ENCODE assay signal across 19 mouse cellular contexts in genomic region chr5:66537811-66538210, GRCm38 (mm10).
DNase-seq lines count a peak whose midpoint lies in the region; ATAC-seq and TF ChIP-seq lines count a peak whose summit lies in the region.
"Had no signal": no experiment of that assay in that cellular context is flagged by ENCODE, and none has a peak within 500 bp of the region (broad histone marks: within the 10 kb centered on the region; RNA-seq: fewer than 3 reads in every experiment).

No protein-coding gene starts in this region.

- H3K9me3 ChIP-seq in lung, embryonic 14.5 days (ENCODE audit: low read depth, low read length), result no peaks in the 10 kb centered on the region
- no peaks in the 10 kb centered on the region for H3K9me3 ChIP-seq in midbrain, postnatal 0 days (ENCODE audit: low read length)
- no peaks in the 10 kb centered on the region for H3K9me3 ChIP-seq in midbrain, embryonic 10.5 days (replicated peaks)
- H3K9me3 ChIP-seq: embryonic facial prominence, embryonic 13.5 days; heart, embryonic 13.5 days; hindbrain, embryonic 13.5 days had no signal

- TF ChIP-seq CTCF in lung, embryonic 14.5 days (IDR thresholded peaks at IDR 0.05; ENCODE audit: low read depth), result no peak
- 0 out of 2 replicates have a peak, but pooled peaks have one; percentile 7 for TF ChIP-seq CTCF in midbrain, postnatal 0 days (IDR thresholded peaks at IDR 0.05)
- no peak for TF ChIP-seq CTCF in thymus, adult 2 months (IDR thresholded peaks at IDR 0.05; ENCODE audit: borderline replicate concordance, control insufficient read depth, extremely low read depth, insufficient read depth, low read length, poor library complexity)

- H3K4me2 ChIP-seq in lung, embryonic 14.5 days, result no peak overlapping the region
- no peak overlapping the region for H3K4me2 ChIP-seq in midbrain, postnatal 0 days (ENCODE audit: low read depth, low read length, poor library complexity, severe bottlenecking)
- H3K4me2 ChIP-seq: embryonic facial prominence, embryonic 13.5 days; heart, embryonic 13.5 days; hindbrain, embryonic 13.5 days had no signal

- H3K9ac ChIP-seq in lung, embryonic 14.5 days, result no peak overlapping the region
- H3K9ac ChIP-seq in midbrain, postnatal 0 days (replicated peaks; ENCODE audit: low read length, poor library complexity, severe bottlenecking), result no peak overlapping the region
- H3K9ac ChIP-seq: embryonic facial prominence, embryonic 13.5 days; hindbrain, embryonic 13.5 days had no signal

- intact Hi-C loops in gastrocnemius, postnatal 36 days (cut with DNase I), result no loop called here

- no peak for ATAC-seq in lung, embryonic 14.5 days (ENCODE audit: insufficient read depth)
- no peak for ATAC-seq in midbrain, postnatal 0 days (ENCODE audit: low FRiP score)
- ATAC-seq: activated CD4-positive, CD25-positive, alpha-beta regulatory T cell, adult 4 months; forebrain, embryonic 14.5 days; hindbrain, postnatal 0 days; Patski had no signal

- 51% methylated on average over 7 of the region's 7 CpGs for WGBS in lung, embryonic 14.5 days
- 71% methylated on average over 7 of the region's 7 CpGs for WGBS in midbrain, postnatal 0 days
- WGBS in midbrain, embryonic 10.5 days, result 82% methylated on average over 7 of the region's 7 CpGs
- WGBS in thymus, adult 2 months, result 98% methylated on average over 7 of the region's 7 CpGs

- no peaks in the 10 kb centered on the region for H3K36me3 ChIP-seq in lung, embryonic 14.5 days (ENCODE audit: insufficient read depth)
- no peaks in the 10 kb centered on the region for H3K36me3 ChIP-seq in midbrain, postnatal 0 days (ENCODE audit: insufficient read depth, low read length)
- no peaks in the 10 kb centered on the region for H3K36me3 ChIP-seq in midbrain, embryonic 10.5 days
- no peaks in the 10 kb centered on the region for H3K36me3 ChIP-seq in thymus, adult 2 months (ENCODE audit: control insufficient read depth, insufficient read depth, low read length)
- H3K36me3 ChIP-seq: embryonic facial prominence, embryonic 13.5 days had no signal

- H3K4me1 ChIP-seq in lung, embryonic 14.5 days (ENCODE audit: insufficient read depth), result peaks cover 20% of the 10 kb centered on the region
- H3K4me1 ChIP-seq in midbrain, postnatal 0 days (ENCODE audit: insufficient read depth, low read length), result 0 out of 2 replicates have a peak, but pooled peaks cover 13% of the 10 kb centered on the region
- H3K4me1 ChIP-seq in midbrain, embryonic 10.5 days, result peaks cover 37% of the 10 kb centered on the region
- H3K4me1 ChIP-seq in thymus, adult 2 months (replicated peaks; ENCODE audit: control insufficient read depth, insufficient read depth, low read length), result no peaks in the 10 kb centered on the region

- DNase-seq in gastrocnemius, adult 18-20 months (ENCODE audit: low spot score), result peak; percentile 24
- no peak for DNase-seq in gastrocnemius, postnatal 36 days
- DNase-seq in lung, embryonic 14.5 days, result peak; percentile 22
- no peak for DNase-seq in lung, adult 18-20 months
- no peak for DNase-seq in midbrain, postnatal 0 days (ENCODE audit: low spot score)
- DNase-seq in midbrain, embryonic 10.5 days (ENCODE audit: low spot score), result no peak
- DNase-seq in thymus, adult 2 months, result no peak
- DNase-seq: adrenal gland, postnatal 14 days; cerebellum, adult 18-20 months; cerebellum, adult 9-11 months; cerebellum, postnatal 36 days had no signal

- H3K27ac ChIP-seq in lung, embryonic 14.5 days (ENCODE audit: low read depth), result no peak overlapping the region
- H3K27ac ChIP-seq in midbrain, postnatal 0 days (ENCODE audit: low read depth, low read length), result no peak overlapping the region
- H3K27ac ChIP-seq in midbrain, embryonic 10.5 days (replicated peaks), result no peak overlapping the region
- no peak overlapping the region for H3K27ac ChIP-seq in thymus, adult 2 months (ENCODE audit: control insufficient read depth, insufficient read depth, low read length)
- H3K27ac ChIP-seq: embryonic facial prominence, embryonic 13.5 days; heart, embryonic 13.5 days; hindbrain, embryonic 13.5 days; hindbrain, postnatal 0 days had no signal

- H3K4me3 ChIP-seq in lung, embryonic 14.5 days (ENCODE audit: low read depth, low read length), result no peak overlapping the region
- H3K4me3 ChIP-seq in midbrain, postnatal 0 days (ENCODE audit: low read depth, low read length), result no peak overlapping the region
- no peak overlapping the region for H3K4me3 ChIP-seq in midbrain, embryonic 10.5 days
- no peak overlapping the region for H3K4me3 ChIP-seq in thymus, adult 2 months (ENCODE audit: control insufficient read depth, insufficient read depth, low read length)
- H3K4me3 ChIP-seq: embryonic facial prominence, embryonic 13.5 days; heart, embryonic 13.5 days; hindbrain, embryonic 13.5 days had no signal

- TF ChIP-seq POLR2A in thymus, adult 2 months (IDR thresholded peaks at IDR 0.05; ENCODE audit: control insufficient read depth, extremely low read depth, insufficient read depth, low read length, poor library complexity), result no peak

- no peaks in the 10 kb centered on the region for H3K27me3 ChIP-seq in lung, embryonic 14.5 days (ENCODE audit: insufficient read depth, low read length)
- H3K27me3 ChIP-seq in midbrain, postnatal 0 days (ENCODE audit: insufficient read depth, low read length), result no peaks in the 10 kb centered on the region
- H3K27me3 ChIP-seq in midbrain, embryonic 10.5 days (ENCODE audit: low read depth, poor library complexity, severe bottlenecking), result no peaks in the 10 kb centered on the region
- H3K27me3 ChIP-seq in thymus, adult 2 months (ENCODE audit: control insufficient read depth, insufficient read depth, low read length), result no peaks in the 10 kb centered on the region
- H3K27me3 ChIP-seq: CH12.LX; embryonic facial prominence, embryonic 13.5 days; heart, embryonic 13.5 days; hindbrain, embryonic 13.5 days; Patski had no signal

Comparison
In these comparisons a context has a peak if more than half of its experiments do, and no peak if none do; other contexts are left out.
1. DNase-seq: peak in gastrocnemius, adult 18-20 months (single experiment) and lung, embryonic 14.5 days (single experiment); none in gastrocnemius, postnatal 36 days (0 of 2), lung, adult 18-20 months (0 of 2), midbrain, postnatal 0 days (single experiment), midbrain, embryonic 10.5 days (single experiment) and thymus, adult 2 months (single experiment).